Mouse (Mus musculus) left cerebral cortex, postnatal 10 days (tissue): ENCODE results near the gene Net1. TPM values are rescaled to one million over a fixed set of nuclear protein-coding genes. Genes with fewer than 3 reads are reported as not detected.
"Not testable (repeated sequence)": the region's sequence is repeated elsewhere in the genome, so short reads cannot be mapped to it uniquely, and the experiment has no call there.

ENCODE experiments used
- DNase-seq, 2 experiments: peaks; one replicate each; pipeline ENCODE4 v3.0.0; 2021 to 2022; ENCODE audit warnings: low spot score in 2 of 2, mixed read lengths in 1 of 2; ENCODE audit errors: extremely low spot score in 1 of 2
- intact Hi-C: fragments of 180-260 bp; cut with DNase I; formaldehyde crosslinking; loops from one replicate; pipeline ENCODE4 v1.15.1; 2025
- microRNA-seq: library from miRNA; unstranded; fragments of <30 nt; microRNA quantifications from one replicate; pipeline ENCODE4 v1.2.0, GENCODE M21; 2022
- total RNA-seq, 2 experiments: library from RNA; stranded (reverse); gene quantifications; 2 replicates each; pipeline ENCODE4 v1.2.3; 2021

Net1 gene
- total RNA-seq, 2 experiments from 2014 or later, result 14.0 to 23.5 TPM

DNA sequence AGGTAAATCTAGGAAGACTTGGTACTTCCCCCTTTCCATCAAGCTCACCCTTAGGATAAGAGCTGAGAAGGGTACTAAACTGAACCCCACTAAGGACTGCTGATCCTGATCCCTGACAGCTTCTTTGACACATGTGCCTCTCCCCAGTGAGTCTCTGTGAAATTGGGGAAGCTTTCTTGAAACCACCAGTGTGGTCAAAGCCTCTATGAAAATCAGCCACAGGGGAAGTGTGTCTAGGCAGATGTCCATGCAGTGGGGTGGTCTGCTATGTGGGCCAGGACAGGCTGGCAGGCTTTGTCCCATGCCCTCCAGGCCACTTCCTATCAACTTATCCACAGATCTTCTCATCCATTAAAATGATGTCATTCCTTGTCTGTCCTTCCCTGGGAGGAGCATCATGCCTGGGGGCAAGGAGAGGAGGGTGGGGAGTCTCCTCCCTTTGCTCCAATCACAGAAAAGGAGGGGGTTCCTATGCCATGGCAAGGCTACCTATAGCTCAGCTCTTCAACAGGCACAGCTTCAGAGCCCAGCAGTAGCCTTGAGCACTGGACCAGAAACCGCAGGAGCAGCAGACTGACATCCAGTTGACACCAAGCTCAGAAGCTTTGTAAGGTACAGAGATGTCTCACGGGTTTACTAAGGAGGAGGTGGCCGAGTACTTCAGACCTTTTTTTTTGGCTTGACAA, 64.2 kb downstream of the Net1 start, which contains the start of gene Calm5:
Calm5 (plus strand) TSS at position 526 of the 686 bp plus-strand sequence.
- DNase-seq, intact Hi-C loops: not testable (repeated sequence)

DNA sequence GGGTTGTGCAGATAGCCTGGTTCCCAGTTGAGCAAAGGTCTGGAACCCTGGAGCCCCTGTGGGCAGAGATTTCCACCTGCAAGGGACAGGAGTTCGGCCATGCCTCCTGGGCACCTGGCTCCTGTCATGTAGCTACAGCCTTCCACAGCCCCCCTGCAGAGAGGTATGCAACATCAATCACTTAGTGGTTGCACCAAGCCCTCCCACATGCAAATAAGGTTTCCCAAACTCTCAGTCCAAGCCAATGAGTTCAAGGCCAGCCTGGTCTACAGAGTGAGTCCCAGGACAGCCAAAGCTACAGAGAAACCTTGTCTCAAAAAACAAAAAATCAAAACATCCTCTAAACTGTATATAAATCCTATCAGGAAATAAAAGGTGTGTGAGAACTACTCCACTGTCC, 67.7 kb downstream of the Net1 start:
- no peak for DNase-seq
- intact Hi-C loops, result no loop called here

DNA sequence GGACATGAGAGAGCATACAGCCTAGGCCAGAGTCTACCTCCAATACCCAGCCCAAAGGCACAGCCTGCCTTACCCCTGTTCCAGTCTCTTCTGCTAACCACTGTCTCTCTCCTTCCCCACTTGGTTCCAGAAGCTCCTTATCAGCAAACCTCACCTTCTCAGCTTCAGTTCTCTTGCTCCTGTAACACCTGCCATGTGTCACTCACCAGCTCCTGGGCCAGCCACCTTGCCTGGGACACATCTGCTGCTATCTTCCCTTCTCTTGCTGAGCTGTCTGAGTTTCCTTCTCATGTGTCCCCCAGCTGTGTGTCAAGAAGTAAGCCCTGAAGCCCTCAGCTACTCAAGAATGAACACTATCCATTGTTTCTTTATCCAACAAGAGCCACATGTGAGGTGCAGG, 77.4 kb downstream of the Net1 start:
- intact Hi-C loops, DNase-seq: not testable (repeated sequence)

DNA sequence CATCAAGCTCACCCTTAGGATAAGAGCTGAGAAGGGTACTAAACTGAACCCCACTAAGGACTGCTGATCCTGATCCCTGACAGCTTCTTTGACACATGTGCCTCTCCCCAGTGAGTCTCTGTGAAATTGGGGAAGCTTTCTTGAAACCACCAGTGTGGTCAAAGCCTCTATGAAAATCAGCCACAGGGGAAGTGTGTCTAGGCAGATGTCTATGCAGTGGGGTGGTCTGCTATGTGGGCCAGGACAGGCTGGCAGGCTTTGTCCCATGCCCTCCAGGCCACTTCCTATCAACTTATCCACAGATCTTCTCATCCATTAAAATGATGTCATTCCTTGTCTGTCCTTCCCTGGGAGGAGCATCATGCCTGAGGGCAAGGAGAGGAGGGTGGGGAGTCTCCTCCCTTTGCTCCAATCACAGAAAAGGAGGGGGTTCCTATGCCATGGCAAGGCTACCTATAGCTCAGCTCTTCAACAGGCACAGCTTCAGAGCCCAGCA, 80.7 kb downstream of the Net1 start, which contains the start of gene Calm4:
Calm4 (plus strand) TSS at position 446 of the 496 bp plus-strand sequence.
- DNase-seq, intact Hi-C loops: not testable (repeated sequence)

DNA sequence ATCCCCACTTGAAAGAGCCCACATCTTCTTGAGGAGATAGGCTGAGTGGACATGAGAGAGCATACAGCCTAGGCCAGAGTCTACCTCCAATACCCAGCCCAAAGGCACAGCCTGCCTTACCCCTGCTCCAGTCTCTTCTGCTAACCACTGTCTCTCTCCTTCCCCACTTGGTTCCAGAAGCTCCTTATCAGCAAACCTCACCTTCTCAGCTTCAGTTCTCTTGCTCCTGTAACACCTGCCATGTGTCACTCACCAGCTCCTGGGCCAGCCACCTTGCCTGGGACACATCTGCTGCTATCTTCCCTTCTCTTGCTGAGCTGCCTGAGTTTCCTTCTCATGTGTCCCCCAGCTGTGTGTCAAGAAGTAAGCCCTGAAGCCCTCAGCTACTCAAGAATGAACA, 84.4 kb downstream of the Net1 start:
- DNase-seq, intact Hi-C loops: not testable (repeated sequence)

DNA sequence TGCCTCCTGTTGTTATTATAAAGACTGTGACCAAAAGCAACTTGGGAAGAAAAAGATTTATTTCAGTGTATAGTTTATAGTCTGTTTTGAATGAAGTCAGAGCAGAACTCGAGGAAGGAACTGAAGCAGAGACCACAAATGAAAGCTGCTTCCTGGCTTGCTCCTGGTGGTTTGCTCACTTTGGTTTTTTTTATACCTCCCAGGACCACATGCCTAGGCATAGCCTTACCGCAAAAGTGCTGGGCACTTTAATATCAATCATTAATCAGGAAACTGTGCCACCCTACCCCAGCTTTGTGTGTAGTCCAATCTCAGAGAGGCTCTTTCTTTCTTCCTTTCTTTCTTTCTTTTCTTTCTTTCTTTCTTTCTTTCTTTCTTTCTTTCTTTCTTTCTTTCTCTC, 85.6 kb downstream of the Net1 start:
- intact Hi-C loops, result no loop called here
- DNase-seq, result no peak

Small RNA genes lying within 50 kb of the gene (microRNA-seq; reads per million reads assigned to microRNA genes)
- gene Gm22460, result not detected

Other genes with a start within 250 kb of the Net1 start
- gene Calml3, start 113.9 kb downstream of the Net1 start, total RNA-seq, result not detected
- gene Calm4, start 80.5 kb downstream of the Net1 start, total RNA-seq, result not detected
- not detected for gene Calm5, start 64.0 kb downstream of the Net1 start, total RNA-seq
- not detected for gene Tubal3, start 54 bp upstream of the Net1 start, total RNA-seq
- not detected for gene Ucn3, start 27.1 kb upstream of the Net1 start, total RNA-seq
- gene Akr1c14, start 130.8 kb upstream of the Net1 start, total RNA-seq, result 1 to 10 TPM; 1.1 to 1.7 TPM
- under 1 TPM; 0.66 to 0.79 TPM for gene Akr1c18, start 232.4 kb upstream of the Net1 start, total RNA-seq